Mouse (Mus musculus) stomach, embryonic 14.5 days (tissue): ENCODE results near the gene Gaa. TPM values are rescaled to one million over a fixed set of nuclear protein-coding genes. Genes with fewer than 3 reads are reported as not detected.

ENCODE experiments used
- ATAC-seq: fragments of 200-750 bp; cut with Nextera tagmentation; 2 replicates; pipeline ENCODE4 v1.8.0; 2017; ENCODE audit warnings: low read depth, moderate TSS enrichment; ENCODE audit not compliant: insufficient number of reproducible peaks, insufficient read depth, low FRiP score
- H3K27ac ChIP-seq: fragments of 300-500 bp; sonication (generic); 2 replicates; pipeline ENCODE4 v1.5.1; 2014; ENCODE audit warnings: mild to moderate bottlenecking, low read length, moderate library complexity, mixed read lengths
- H3K27me3 ChIP-seq: fragments of 300-500 bp; sonication (generic); 2 replicates; pipeline ENCODE4 v1.6.1; 2014; ENCODE audit warnings: low read length, control low read depth, mixed read lengths; ENCODE audit not compliant: control insufficient read depth, insufficient read depth
- H3K36me3 ChIP-seq: fragments of 300-500 bp; sonication (generic); 2 replicates; pipeline ENCODE4 v1.6.1; 2014; ENCODE audit warnings: mild to moderate bottlenecking, control low read depth, low read length, moderate library complexity, mixed read lengths; ENCODE audit not compliant: control insufficient read depth, insufficient read depth
- H3K4me1 ChIP-seq: fragments of 300-500 bp; sonication (generic); 2 replicates; pipeline ENCODE4 v1.6.1; 2014; ENCODE audit warnings: low read length, control low read depth, mixed read lengths; ENCODE audit not compliant: control insufficient read depth, insufficient read depth
- H3K4me2 ChIP-seq: fragments of 300-500 bp; sonication (generic); replicated peaks from 2 replicates; pipeline ENCODE4 v1.6.1; 2014; ENCODE audit warnings: low read depth, low read length, control low read depth
- H3K4me3 ChIP-seq: fragments of 300-500 bp; sonication (generic); 2 replicates; pipeline ENCODE4 v1.5.1; 2014; ENCODE audit warnings: low read depth, low read length, control low read depth
- H3K9ac ChIP-seq: fragments of 300-500 bp; sonication (generic); replicated peaks from 2 replicates; pipeline ENCODE4 v1.6.1; 2014; ENCODE audit warnings: low read depth, mild to moderate bottlenecking, control low read depth, low read length, moderate library complexity, mixed read lengths
- H3K9me3 ChIP-seq: fragments of 300-500 bp; sonication (generic); 2 replicates; pipeline ENCODE4 v1.6.1; 2016; ENCODE audit warnings: low read depth, low read length, control low read depth; ENCODE audit not compliant: control insufficient read depth
- WGBS: fragments of 180-500 bp; shearing (Covaris S2); extraction: QIAGEN DNeasy Blood & Tissue Kit; methylation state at CpG from one replicate; pipeline ENCODE4 v1.1.7; 2014; 5-methylcytosine and 5-hydroxymethylcytosine counted together
- polyA plus RNA-seq: library from polyadenylated mRNA; unstranded; fragments of >200 nt; fragmentation: Nextera tagmentation; extraction: Ambion mirVana; gene quantifications from 2 replicates; pipeline ENCODE4 v1.2.1, GENCODE M21; 2014

Gaa gene
- polyA plus RNA-seq: 50.3 and 55.8 TPM in 2 replicates

- H3K27me3 ChIP-seq: no peaks in the 10 kb centered on the region
- H3K9ac ChIP-seq: peak within 1 kb of the TSS; percentile 46
- no peaks in the 10 kb centered on the region for H3K9me3 ChIP-seq
- no peaks in the 10 kb centered on the region for H3K4me1 ChIP-seq
- H3K27ac ChIP-seq: no peak within 1 kb of the TSS
- peak; percentile 83 for ATAC-seq
- 0 out of 2 replicates have a peak, but pooled peaks cover 4% of the 10 kb centered on the region for H3K36me3 ChIP-seq
- H3K4me2 ChIP-seq: peak within 1 kb of the TSS; percentile 96
- 3% methylated on average over 52 of the region's 52 CpGs for WGBS
- H3K4me3 ChIP-seq: peak within 1 kb of the TSS; percentile 76
These were observed at the start of gene Gaa for GRCm38 (mm10) chr11:119267768-119268556. Gene Gaa, plus strand, starts transcription at chr11:119267887.

DNA sequence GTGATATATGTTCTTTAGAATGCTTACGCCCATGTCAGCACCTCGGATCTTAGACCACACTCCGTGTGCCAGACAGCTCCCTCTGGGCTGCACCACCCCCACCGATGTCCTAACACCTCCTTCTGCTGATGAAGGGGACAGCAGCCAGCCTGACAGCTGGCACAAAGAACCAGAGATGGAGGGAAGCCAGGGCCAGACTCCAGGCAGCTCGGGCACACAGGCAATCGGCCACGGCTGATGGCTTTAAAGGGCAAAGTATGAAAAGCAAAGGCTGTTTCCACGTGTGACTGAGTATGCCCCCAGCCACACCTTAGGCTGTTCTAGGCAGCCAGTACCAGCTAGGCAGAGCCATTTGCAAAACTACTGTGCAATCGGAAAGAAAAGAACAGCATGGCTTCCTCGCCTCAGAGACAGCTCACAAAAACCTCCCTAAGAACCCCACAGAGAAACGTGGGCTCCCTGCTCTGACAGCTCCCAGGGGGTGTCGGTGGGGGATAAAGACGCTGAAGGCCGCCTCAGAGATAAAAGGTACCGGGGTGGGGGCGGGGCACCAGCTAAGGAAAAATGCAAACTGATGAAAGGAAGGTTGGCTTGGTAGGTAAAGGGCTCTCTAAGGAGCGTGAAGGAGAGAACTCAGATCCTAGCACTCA, 47.7 kb upstream of the Gaa start:
- no peak for ATAC-seq
- H3K9ac ChIP-seq: no peak overlapping the region
- H3K4me3 ChIP-seq: no peak overlapping the region
- 27% methylated on average over 17 of the region's 17 CpGs for WGBS
- no peaks in the 10 kb centered on the region for H3K9me3 ChIP-seq
- H3K36me3 ChIP-seq: peaks cover 3% of the 10 kb centered on the region; the same call in 1 of the 2 replicates
- H3K27me3 ChIP-seq: no peaks in the 10 kb centered on the region
- H3K4me2 ChIP-seq: no peak overlapping the region
- H3K27ac ChIP-seq: no peak overlapping the region
- peaks cover 42% of the 10 kb centered on the region for H3K4me1 ChIP-seq

DNA sequence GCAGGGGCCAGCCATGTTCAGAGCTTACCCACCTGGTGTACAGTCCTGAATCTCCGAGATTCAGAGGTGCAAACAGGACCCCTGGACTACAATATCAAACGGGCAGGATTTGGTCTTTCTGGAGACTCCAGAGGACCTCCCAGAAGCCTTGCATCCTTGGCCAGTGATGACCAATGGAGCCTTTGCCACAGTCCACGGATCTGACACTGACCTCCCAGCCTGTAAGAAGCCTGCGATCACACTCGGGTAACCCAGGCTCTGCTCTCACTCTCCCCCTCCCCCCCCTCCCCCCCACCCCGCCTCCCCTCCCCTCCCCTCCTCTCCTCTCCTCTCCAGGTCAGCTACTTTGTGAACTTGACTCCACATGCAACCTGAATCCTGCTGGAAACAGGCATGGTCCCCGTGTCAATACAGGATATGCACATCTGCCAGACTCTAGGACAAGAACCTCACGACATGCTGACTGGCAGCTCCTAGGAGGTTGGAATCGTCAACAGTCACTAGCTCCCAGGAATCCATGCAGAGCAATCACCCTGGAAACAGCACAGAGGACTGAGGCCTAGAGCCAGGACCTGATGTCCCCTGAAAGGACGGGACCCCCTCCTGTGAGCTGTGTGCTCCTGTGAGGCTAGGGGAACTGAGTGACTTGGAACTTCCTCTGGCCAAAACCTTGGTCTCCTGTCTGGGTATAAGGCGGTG, 45.7 kb upstream of the Gaa start:
- H3K4me1 ChIP-seq: peaks cover 27% of the 10 kb centered on the region
- no peak overlapping the region for H3K9ac ChIP-seq
- no peaks in the 10 kb centered on the region for H3K9me3 ChIP-seq
- 52% methylated on average over 10 of the region's 11 CpGs for WGBS
- H3K36me3 ChIP-seq: peaks cover 3% of the 10 kb centered on the region; the same call in 1 of the 2 replicates
- H3K27me3 ChIP-seq: no peaks in the 10 kb centered on the region
- no peak overlapping the region for H3K27ac ChIP-seq
- ATAC-seq: no peak
- H3K4me2 ChIP-seq: no peak overlapping the region
- no peak overlapping the region for H3K4me3 ChIP-seq

DNA sequence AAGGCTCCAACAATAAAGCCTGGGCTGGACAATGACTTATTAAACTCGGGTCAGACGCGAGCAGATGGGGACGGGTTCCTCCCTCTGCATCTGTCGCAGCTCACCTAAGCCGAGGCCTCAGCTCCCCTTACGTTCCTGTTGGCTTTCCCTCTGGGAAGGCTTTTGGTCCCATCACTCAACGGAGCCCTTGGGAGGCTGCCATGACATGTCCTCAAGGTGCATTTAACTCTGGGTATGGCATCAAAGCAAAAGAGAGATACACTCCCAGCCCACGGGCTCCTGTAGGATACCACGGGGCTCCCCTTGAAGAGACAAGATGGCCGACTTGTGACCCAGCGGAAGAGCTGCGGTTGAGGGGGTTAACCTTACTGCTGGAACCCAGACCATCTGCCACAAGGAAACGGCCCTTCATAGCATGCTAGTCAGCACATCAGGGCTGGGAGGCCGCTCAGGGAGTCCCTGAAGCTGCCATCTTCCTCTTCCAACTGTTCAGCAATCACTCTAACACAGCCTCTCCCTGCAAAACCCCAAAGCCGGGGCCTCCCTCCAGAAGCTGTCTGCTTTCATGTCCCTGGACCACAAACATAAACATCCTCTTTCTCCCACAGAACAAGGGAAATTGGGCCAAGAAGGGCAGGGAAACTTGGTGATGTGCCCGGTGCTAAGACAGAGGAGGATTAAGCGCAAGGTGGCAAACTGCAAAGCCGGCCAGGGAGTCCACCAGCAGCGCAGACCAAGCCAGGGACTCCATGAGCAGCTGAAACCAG, 44.4 kb upstream of the Gaa start:
- 73% methylated on average over 20 of the region's 20 CpGs for WGBS
- Histone ChIP-seq H3K4me3 (no peak overlapping the region), H3K9me3 (no peaks in the 10 kb centered on the region), H3K9ac (no peak overlapping the region), H3K27me3 (no peaks in the 10 kb centered on the region), H3K27ac (peak overlapping the region; percentile 23; the same call in 1 of the 2 replicates), H3K4me1 (peaks cover 33% of the 10 kb centered on the region), H3K4me2 (no peak overlapping the region), H3K36me3 (no peaks in the 10 kb centered on the region; the same call in 1 of the 2 replicates)
- no peak for ATAC-seq

- Histone ChIP-seq H3K36me3 (no peaks in the 10 kb centered on the region), H3K4me3 (no peak overlapping the region), H3K27me3 (no peaks in the 10 kb centered on the region), H3K4me2 (no peak overlapping the region), H3K4me1 (peaks cover 29% of the 10 kb centered on the region), H3K9me3 (no peaks in the 10 kb centered on the region), H3K27ac (no peak overlapping the region), H3K9ac (no peak overlapping the region)
- ATAC-seq: no peak
- 93% methylated on average over 6 of the region's 6 CpGs for WGBS
These were observed 42.8 kb upstream of the Gaa start for GRCm38 (mm10) chr11:119224926-119225325.

DNA sequence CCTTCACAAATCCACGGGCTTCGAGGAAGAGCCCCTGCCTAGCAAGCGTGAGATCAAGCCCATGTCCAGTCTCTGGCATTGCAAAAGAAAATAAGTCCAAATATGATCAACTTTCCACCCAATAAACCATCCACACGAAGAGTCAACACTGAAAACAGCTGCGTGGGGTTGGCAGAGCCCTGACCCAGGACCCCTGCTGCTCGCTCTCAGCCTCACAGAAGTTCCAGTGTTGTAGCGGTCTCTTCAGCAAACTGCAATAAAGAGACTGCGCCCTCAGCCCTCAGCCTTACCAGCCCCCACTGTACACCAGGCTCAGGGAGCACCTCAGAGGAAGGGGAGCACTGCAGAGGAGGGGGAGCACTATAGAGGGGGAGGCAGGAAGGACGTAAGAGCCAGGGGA, 42.1 kb upstream of the Gaa start:
- Histone ChIP-seq H3K4me2 (no peak overlapping the region), H3K27me3 (no peaks in the 10 kb centered on the region), H3K9me3 (no peaks in the 10 kb centered on the region), H3K36me3 (no peaks in the 10 kb centered on the region), H3K9ac (no peak overlapping the region), H3K27ac (no peak overlapping the region), H3K4me1 (peaks cover 25% of the 10 kb centered on the region), H3K4me3 (no peak overlapping the region)
- 77% methylated on average over 9 of the region's 9 CpGs for WGBS
- ATAC-seq: no peak

- 2% methylated on average over 12 of the region's 12 CpGs for WGBS
- peak overlapping the region; percentile 64 for H3K4me3 ChIP-seq
- H3K36me3 ChIP-seq: no peaks in the 10 kb centered on the region
- peak overlapping the region; percentile 98 for H3K4me2 ChIP-seq
- H3K4me1 ChIP-seq: peaks cover 25% of the 10 kb centered on the region
- no peaks in the 10 kb centered on the region for H3K9me3 ChIP-seq
- no peak for ATAC-seq
- H3K27ac ChIP-seq: no peak overlapping the region; the same call in 1 of the 2 replicates
- peak overlapping the region; percentile 66 for H3K9ac ChIP-seq
- no peaks in the 10 kb centered on the region for H3K27me3 ChIP-seq
These were observed 40.1 kb upstream of the Gaa start for GRCm38 (mm10) chr11:119227591-119227990.
